Mouse (Mus musculus) lung, adult 2 months (tissue): ENCODE measurements around the gene Gm49354. TPM values are rescaled to one million over a fixed set of nuclear protein-coding genes. Genes with fewer than 3 reads are reported as not detected.
A peak's percentile ranks its signal among the peaks of the same experiment; 100 is the strongest.
"Not testable (repeated sequence)": the region's sequence is repeated elsewhere in the genome, so short reads cannot be mapped to it uniquely, and the experiment has no call there.

ENCODE experiments used
- DNase-seq: peaks from one replicate; pipeline ENCODE4 v3.0.0; 2022
- H3K4me1 ChIP-seq: fragments of 200-500 bp; 2 replicates; pipeline ENCODE4 v1.6.1; 2011; ENCODE audit warnings: low read length; ENCODE audit not compliant: control insufficient read depth, insufficient read depth
- H3K4me3 ChIP-seq: fragments of 200-500 bp; replicated peaks from 2 replicates; pipeline ENCODE3; 2011; ENCODE audit warnings: low read depth, mild to moderate bottlenecking, control low read depth, low read length; ENCODE audit errors: extremely low read depth
- CTCF ChIP-seq: fragments of 200-500 bp; IDR thresholded peaks from 2 replicates; pipeline ENCODE4 v1.5.1; 2011; ENCODE audit warnings: mild to moderate bottlenecking, low read length, control low read depth; ENCODE audit not compliant: insufficient read depth
- POLR2A ChIP-seq: fragments of 200-500 bp; IDR thresholded peaks from 2 replicates; pipeline ENCODE4 v1.6.1; 2011; ENCODE audit warnings: low read depth, mild to moderate bottlenecking, control low read depth, low read length, borderline replicate concordance; ENCODE audit errors: extremely low read depth
- WGBS: fragments of 180-500 bp; shearing (Covaris S2); methylation state at CpG from one replicate; pipeline ENCODE4 v1.1.7; 2018; 5-methylcytosine and 5-hydroxymethylcytosine counted together
- polyA plus RNA-seq: library from polyadenylated mRNA; depleted of rRNA; stranded (reverse); fragments of >200 nt; gene quantifications from 2 replicates; pipeline ENCODE4 v1.2.3, GENCODE M21; 2012

Gm49354 gene
- polyA plus RNA-seq, 1 experiment: not detected

DNA sequence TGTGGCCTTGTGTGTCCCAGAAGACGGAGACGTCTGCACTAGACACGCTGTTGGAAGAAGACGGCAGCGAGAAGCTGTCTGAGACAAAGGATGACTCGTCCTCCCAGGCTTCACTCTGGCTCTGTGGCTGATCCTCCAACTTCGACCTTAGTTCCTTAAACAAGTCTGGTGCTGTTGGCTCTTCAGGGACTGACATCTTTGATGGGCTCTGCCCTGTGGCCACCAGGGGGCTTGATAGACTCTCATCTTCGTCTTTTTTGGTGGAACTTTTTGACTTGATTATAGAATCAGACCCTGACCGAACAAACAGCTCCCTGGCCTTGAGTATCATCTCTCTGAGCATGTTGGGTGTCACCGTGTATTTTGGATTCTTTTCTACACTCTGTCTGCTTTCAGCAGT is 40.3 kb downstream of the Gm49354 start:
- TF ChIP-seq POLR2A (no peak), CTCF (0 out of 2 replicates have a peak, but pooled peaks have one; percentile 22)
- no peaks in the 10 kb centered on the region for H3K4me1 ChIP-seq
- no peak overlapping the region for H3K4me3 ChIP-seq
- no peak for DNase-seq
- WGBS: 55% methylated on average over 10 of the region's 10 CpGs

DNA sequence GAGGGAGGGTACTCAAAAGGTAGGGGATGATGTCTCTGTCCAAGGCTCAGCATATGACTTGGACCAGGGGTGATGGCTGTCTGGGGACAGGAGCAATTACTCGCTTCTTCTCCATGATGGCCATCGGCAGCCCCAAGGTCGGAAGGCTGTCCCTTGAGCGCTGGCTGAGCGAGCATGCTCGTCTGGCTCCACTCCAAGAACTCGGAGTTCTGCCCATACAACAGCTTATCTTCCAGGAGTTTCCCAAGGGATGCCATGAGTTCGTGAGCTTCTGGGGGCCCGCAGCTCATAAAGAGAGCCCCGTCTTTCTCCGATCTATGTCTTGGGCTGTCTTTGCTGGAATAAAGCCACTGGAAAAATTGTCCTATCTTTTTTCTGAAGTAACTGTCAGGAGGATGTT is 40.9 kb downstream of the Gm49354 start:
- WGBS: 74% methylated on average over 11 of the region's 11 CpGs
- TF ChIP-seq POLR2A: no peak
- TF ChIP-seq CTCF: no peak
- Histone ChIP-seq H3K4me1 (no peaks in the 10 kb centered on the region), H3K4me3 (no peak overlapping the region)
- no peak for DNase-seq

DNA sequence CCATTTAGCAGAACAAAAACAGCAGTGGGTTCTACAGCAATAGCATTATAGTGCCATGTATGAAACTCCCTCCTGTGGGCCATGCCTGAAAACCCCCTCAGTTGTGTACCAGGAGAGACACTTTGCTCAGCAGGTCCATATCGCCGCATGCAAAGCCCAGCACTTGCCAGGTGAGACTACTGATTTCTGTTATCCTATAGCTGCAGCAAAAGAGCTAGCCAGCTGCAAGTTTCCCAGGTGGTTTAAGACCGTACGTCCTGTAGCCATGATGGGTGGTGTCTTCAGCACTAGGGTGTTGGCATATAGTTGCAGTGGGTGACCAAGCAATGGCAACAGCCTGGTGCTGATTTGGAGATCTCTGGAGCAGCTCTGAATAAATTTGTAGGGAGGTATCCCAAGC is 42.6 kb downstream of the Gm49354 start:
- DNase-seq: no peak
- Histone ChIP-seq H3K4me1 (no peaks in the 10 kb centered on the region), H3K4me3 (no peak overlapping the region)
- 93% methylated on average over 4 of the region's 4 CpGs for WGBS
- TF ChIP-seq CTCF (no peak), POLR2A (no peak)

DNA sequence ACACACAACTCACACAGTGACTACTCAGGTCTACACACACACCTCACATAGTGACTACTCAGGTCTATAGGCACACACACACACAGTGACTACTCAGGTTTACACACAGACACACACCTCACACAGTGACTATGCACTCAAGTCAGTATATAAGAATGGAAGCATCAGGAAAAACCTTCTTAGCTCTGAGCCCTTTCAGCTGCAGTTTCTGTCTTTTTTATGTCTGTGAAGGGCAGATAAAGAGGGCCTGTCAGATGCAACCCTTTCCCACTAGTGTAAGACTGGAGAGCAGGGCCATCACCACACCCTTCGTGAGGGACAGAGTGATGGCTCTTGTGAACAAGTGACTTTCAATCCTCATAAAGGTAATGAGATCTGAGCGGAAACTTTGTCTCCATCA is 43.6 kb downstream of the Gm49354 start:
- Histone ChIP-seq H3K4me3 (no peak overlapping the region), H3K4me1 (no peaks in the 10 kb centered on the region)
- TF ChIP-seq CTCF (no peak), POLR2A (no peak)
- no peak for DNase-seq
- 89% methylated on average over 2 of the region's 2 CpGs for WGBS

DNA sequence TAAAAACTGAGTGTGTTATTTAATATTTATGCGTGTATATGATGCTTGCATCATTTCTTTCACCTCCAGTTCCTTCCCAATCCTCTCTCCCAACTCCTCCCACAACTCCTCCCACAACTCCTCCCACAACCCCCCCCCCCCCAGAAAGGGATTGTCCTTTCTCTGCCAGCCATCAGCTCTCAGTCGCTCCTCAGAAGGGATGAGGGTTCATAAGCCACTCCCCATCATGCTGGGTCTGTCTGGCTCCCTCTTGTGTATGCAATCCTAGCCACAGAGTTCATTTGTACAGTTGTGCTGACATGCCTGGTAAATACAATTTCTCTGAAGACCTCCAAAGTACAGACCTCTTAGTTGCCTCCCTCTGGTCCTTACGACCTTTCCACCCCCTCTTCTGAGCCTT is 46.9 kb downstream of the Gm49354 start:
- no peak overlapping the region for H3K4me3 ChIP-seq
- no peaks in the 10 kb centered on the region for H3K4me1 ChIP-seq
- 23% methylated on average over 3 of the region's 3 CpGs for WGBS
- no peak for DNase-seq
- TF ChIP-seq POLR2A: no peak

DNA sequence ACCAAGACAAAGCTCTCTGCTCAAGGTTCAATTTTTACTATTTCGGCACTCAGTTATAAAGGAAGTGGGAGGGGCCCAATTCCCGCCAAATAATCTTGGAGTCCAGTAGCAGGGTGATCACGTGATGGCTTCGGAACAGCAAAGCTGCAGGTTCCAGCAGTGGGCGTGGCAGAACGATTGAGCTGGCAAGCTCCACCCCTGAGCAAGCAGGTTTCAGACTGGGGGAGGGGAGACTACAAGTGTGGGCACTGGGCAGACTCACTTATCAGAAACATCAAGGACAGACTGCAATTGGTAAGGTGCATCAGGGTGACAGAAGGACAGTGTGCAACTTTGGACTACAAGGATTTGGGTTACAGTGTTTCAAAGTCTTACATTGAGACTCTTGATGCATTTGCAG is 47.7 kb downstream of the Gm49354 start:
- 21% methylated on average over 6 of the region's 6 CpGs for WGBS
- not testable (repeated sequence) for DNase-seq, H3K4me1 ChIP-seq, H3K4me3 ChIP-seq

DNA sequence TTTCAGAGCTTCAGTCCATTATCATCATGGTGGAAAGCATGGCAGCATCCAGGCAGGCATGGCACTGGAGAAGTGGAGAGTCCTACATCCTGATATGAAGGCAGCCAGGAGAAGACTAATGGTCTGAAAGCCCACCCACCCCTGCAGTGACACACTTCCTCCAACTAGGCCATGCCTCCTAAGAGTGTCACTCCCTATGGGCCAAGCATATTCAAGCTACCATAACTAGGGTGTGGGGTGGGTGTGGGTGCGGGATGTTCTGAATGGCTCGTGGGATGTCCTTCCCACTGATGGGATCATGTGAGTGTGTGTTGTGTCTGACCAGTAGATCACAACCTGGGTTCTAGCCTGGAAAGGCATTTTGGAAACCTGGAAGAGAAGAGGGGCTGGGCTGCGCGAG is 48.1 kb downstream of the Gm49354 start:
- Histone ChIP-seq H3K4me3 (no peak overlapping the region), H3K4me1 (no peaks in the 10 kb centered on the region)
- no peak for DNase-seq
- 80% methylated on average over 4 of the region's 4 CpGs for WGBS
- TF ChIP-seq POLR2A: no peak
- TF ChIP-seq CTCF: no peak

DNA sequence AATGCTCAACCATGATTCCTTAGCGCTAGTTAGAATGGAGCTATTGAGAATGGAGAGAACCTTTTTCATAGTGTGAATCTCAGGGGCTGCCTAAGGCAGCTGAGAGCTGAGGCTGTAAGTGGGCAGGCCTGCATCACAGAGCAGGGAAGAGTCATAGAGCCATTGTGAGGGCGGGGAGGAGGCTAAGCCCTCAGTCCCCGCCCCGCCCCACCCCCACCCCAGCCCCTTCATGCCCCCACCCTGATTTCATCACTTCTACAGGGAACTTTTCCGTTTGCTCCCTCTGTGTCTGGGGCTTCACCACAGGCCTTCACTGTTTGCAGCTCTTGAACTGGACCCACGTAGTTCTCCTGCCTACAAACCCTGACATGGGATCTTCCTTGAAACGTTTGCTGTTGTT is 50.4 kb downstream of the Gm49354 start, which contains the start of gene Spata31d1d:
Spata31d1d (minus strand) TSS at position 101 of the 400 bp plus-strand sequence.
- Histone ChIP-seq H3K4me1 (no peaks in the 10 kb centered on the region), H3K4me3 (no peak within 1 kb of the TSS)
- 52% methylated on average over 7 of the region's 7 CpGs for WGBS
- DNase-seq: no peak
- TF ChIP-seq POLR2A (no peak), CTCF (no peak)

DNA sequence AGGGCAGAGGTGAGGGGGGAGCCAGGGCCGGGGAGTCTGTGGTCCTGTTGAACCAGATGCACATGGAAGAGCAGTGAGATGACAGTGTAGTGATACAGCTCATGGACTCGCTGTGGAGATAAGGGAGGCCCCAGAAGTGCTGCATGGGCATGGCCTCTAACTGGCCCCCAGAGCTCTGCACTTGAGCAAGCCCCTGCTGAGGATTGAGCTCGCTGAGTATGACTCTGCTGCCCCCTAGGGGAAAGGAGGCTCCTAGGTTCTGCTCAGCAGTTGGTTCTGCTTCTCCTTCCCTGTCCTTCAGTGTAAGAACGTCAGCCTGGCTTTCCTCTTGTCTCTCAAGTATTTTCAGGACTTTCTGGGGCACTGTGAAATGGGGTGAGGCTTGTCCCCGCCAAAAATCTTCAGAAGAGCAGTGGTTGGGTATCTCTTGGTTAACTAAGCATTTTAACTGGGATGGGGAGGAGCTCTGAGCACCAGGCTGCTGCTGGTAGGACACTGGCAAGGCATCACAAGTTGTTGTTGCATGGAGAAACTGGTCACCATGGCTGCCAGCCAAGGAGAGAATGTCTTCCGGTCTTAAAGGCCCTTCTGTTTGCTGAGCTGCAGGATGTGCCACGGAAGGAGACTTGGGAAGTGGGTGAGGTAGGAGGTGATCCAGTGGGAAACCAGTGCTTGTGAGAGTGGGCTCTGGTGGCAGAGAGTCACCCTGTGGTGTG is 53.5 kb downstream of the Gm49354 start:
- peak; percentile 97 for TF ChIP-seq CTCF
- TF ChIP-seq POLR2A: no peak
- peak; percentile 75 for DNase-seq
- Histone ChIP-seq H3K4me3 (no peak overlapping the region), H3K4me1 (no peaks in the 10 kb centered on the region)
- WGBS: 16% methylated on average over 7 of the region's 7 CpGs

DNA sequence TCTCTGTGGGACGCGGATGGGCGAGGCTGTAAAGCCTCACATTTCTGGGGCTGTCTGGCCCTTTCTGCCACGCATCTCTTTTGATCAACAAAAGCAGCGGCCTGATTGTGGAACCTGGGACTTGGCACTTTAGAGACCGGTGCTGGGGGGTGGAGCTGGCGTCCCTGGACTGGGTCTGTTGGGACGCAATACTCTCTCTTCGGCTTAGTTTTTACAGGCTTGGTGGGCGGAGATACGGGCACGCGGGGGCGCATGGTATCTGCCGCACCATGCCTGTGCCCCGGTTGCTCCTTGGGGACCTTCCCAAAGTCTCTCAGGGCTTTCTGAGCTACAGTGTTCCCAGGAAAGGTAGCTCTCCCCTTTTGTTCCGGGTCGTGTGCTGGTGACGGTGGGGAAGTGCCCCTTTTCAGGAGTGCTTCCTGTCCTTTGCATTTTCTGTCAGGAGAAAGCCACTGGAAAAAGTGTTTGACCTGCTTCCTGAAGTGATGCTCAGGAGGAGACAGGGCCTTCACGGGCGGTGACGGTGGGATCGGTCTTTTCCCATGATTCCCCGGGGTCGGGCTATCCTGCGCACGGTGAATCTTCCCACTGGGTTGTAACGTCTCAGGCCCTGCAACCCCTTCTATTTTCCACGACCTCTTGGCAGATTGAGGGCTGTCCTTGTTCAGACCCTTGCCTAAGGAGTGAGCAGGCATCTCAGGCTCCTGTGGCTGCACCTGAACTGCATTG is 55.7 kb downstream of the Gm49354 start:
- no peak for DNase-seq
- TF ChIP-seq POLR2A (no peak), CTCF (no peak)
- 36% methylated on average over 29 of the region's 29 CpGs for WGBS
- no peaks in the 10 kb centered on the region for H3K4me1 ChIP-seq
- H3K4me3 ChIP-seq: no peak overlapping the region

DNA sequence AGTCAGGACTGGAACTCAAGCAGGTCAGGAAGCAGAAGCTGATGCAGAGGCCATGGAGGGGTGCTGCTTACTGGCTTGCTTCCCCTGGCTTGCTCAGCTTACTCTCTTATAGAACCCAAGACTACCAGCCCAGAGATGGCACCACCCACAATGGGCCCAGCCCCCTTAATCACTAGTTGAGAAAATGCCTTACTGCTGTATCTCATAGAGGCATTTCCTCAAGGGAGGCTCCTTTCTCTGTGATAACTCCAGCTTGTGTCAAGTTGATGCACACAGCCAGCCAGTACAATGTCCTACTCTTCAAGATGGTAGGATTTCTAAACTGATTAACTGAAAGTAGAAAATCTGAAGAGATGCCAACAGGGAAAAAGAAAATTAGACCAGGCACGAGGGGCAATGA is 60.0 kb downstream of the Gm49354 start:
- WGBS: 92% methylated on average over 1 of the region's 1 CpGs

More for the DNA sequence above, 60.0 kb downstream of the Gm49354 start:
- not testable (repeated sequence) for H3K4me1 ChIP-seq, H3K4me3 ChIP-seq, DNase-seq
